Mouse (Mus musculus) olfactory bulb, adult 2 months (tissue): Measurements from ENCODE around the gene Gps2.

Experiments used
- CTCF ChIP-seq: fragments of 200-500 bp; IDR thresholded peaks from 2 replicates; pipeline ENCODE4 v1.5.1; 2012; ENCODE audit warnings: low read depth, mild to moderate bottlenecking, low read length, moderate library complexity; ENCODE audit not compliant: insufficient read depth
- POLR2A ChIP-seq: fragments of 200-500 bp; IDR thresholded peaks from 2 replicates; pipeline ENCODE4 v1.6.1; 2012; ENCODE audit warnings: mild to moderate bottlenecking, low read depth, low read length, moderate library complexity; ENCODE audit not compliant: insufficient read depth

GRCm38 (mm10) chr11:69880506-69880852 is 33.2 kb upstream of the Gps2 start:
- TF ChIP-seq CTCF = no peak; the same call in 1 of the 2 replicates
- TF ChIP-seq POLR2A = no peak
